Mouse (Mus musculus): ENCODE results near the gene Nup107. TPM values are rescaled to one million over a fixed set of nuclear protein-coding genes. Genes with fewer than 3 reads are reported as not detected.

Nup107 gene
- polyA plus RNA-seq, 1 experiment from 2014 or later = 49.8 TPM

DNA sequence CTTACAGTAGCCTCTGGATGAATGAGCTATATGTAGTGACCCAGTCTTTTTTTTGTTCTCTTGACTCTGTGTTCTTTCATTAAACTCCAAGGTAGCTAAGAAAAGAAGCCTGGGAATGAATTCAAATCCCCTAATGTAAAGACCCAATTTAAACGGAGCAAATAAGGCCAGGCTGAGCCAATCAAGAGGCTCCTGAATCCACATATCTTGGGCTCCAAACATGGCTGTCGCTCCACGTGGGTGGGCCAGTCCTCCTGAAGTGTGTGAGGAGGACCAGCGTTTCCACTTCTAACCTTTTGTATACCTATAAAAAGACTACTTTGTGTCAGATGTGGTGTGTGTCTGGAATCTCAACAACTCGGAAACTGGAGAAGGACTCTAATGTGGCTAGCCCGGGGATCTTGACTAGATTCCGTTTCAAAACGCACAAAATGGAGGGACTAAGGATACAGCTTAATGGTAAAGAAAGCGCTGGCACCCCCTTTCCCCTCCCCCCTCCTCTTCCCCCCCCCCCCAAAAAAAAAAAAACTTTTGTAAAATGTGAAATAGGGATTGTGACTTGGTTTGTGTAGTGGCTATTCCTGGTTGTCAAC lies 64.9 kb downstream of the Nup107 start:
- 77% methylated on average over 9 of the region's 9 CpGs for WGBS
- no peak overlapping the region for H3K4me3 ChIP-seq (replicated peaks; ENCODE audit: low read length)
- H3K4me1 ChIP-seq (ENCODE audit: control insufficient read depth, insufficient read depth, low read length) = no peaks in the 10 kb centered on the region
- H3K4me2 ChIP-seq (ENCODE audit: low read depth, low read length) = no peak overlapping the region
- no peak overlapping the region for H3K27ac ChIP-seq (ENCODE audit: low read length)
- no peak overlapping the region for H3K9ac ChIP-seq (ENCODE audit: low read length)
- no peak for ATAC-seq (ENCODE audit: insufficient read depth, low FRiP score)
- H3K27me3 ChIP-seq (ENCODE audit: control insufficient read depth, insufficient read depth, low read length) = no peaks in the 10 kb centered on the region
- no peaks in the 10 kb centered on the region for H3K36me3 ChIP-seq (ENCODE audit: control insufficient read depth, insufficient read depth, low read length)
- no peaks in the 10 kb centered on the region for H3K9me3 ChIP-seq (replicated peaks; ENCODE audit: control insufficient read depth, low read length)

DNA sequence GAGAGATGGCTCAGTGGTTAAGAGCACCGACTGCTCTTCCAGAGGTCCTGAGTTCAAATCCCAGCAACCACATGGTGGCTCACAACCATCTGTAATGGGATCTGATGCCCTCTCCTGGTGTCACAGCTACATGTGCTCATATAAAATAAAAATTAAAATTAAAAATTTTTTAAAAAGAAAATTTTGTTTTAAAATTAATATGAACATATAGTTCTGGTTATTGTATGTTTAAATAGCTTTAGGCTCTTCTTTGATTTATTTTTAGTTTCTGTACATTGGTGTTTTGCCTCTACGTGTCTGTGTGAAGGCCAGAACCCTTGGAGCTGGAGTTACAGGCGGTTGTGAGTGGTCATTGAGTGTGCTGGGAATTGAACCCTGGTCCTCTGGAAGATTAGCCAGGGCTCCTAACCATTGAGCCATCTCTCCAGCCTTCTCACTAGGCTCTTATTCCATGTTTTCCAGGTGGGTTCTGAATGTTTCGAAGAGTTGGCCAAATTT lies 65.6 kb downstream of the Nup107 start:
- Histone ChIP-seq H3K36me3 (ENCODE audit: control insufficient read depth, insufficient read depth, low read length) (no peaks in the 10 kb centered on the region), H3K9ac (ENCODE audit: low read length) (no peak overlapping the region), H3K4me3 (replicated peaks; ENCODE audit: low read length) (no peak overlapping the region), H3K4me1 (ENCODE audit: control insufficient read depth, insufficient read depth, low read length) (no peaks in the 10 kb centered on the region), H3K27me3 (ENCODE audit: control insufficient read depth, insufficient read depth, low read length) (no peaks in the 10 kb centered on the region), H3K27ac (ENCODE audit: low read length) (no peak overlapping the region), H3K4me2 (ENCODE audit: low read depth, low read length) (no peak overlapping the region), H3K9me3 (replicated peaks; ENCODE audit: control insufficient read depth, low read length) (no peaks in the 10 kb centered on the region)
- 92% methylated on average over 4 of the region's 4 CpGs for WGBS
- no peak for ATAC-seq (ENCODE audit: insufficient read depth, low FRiP score)

DNA sequence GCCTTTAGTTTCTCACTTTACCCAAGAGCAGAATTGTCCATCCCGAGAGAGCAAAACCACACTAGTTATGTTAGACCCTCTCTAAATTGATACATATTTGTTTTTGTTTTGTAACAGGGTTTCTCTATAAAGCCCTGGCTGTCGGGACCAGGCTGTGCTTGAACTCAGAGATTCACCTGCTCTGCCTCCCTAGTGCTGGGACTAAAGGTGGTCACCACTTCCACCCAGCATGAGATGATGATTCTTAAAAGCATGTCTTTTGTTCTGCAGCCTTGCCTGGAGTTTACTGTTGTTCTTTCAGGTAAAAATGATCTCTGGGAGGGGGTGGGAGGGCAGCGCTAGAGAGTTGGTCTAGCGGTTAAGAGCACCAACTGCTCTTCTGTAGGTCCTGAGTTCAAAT lies 66.2 kb downstream of the Nup107 start:
- no peak for ATAC-seq (ENCODE audit: insufficient read depth, low FRiP score)
- H3K4me2 ChIP-seq (ENCODE audit: low read depth, low read length) = no peak overlapping the region
- no peaks in the 10 kb centered on the region for H3K27me3 ChIP-seq (ENCODE audit: control insufficient read depth, insufficient read depth, low read length)
- no peaks in the 10 kb centered on the region for H3K36me3 ChIP-seq (ENCODE audit: control insufficient read depth, insufficient read depth, low read length)
- no peaks in the 10 kb centered on the region for H3K4me1 ChIP-seq (ENCODE audit: control insufficient read depth, insufficient read depth, low read length)
- H3K9me3 ChIP-seq (replicated peaks; ENCODE audit: control insufficient read depth, low read length) = no peaks in the 10 kb centered on the region
- H3K4me3 ChIP-seq (replicated peaks; ENCODE audit: low read length) = no peak overlapping the region
- WGBS = 87% methylated on average over 4 of the region's 4 CpGs
- no peak overlapping the region for H3K27ac ChIP-seq (ENCODE audit: low read length)
- H3K9ac ChIP-seq (ENCODE audit: low read length) = no peak overlapping the region

DNA sequence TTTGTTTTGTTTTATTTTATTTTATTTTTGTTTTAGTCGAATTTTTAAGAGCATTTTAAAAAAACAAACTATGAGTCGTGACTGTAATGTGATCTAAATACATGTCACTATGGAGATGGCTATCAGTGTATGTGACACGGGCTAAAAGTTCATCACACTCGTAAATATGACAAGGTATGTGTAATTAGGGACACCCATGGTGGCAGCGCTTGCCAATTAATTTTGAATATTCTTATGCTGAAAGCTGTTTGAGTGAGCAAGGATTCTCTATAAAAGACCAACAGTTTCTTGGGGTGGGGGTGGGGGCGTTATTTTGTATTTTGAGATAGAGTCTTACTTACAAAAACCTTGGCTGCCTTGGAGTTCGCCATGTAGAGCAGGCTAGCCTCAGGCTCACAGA lies 66.8 kb downstream of the Nup107 start:
- no peaks in the 10 kb centered on the region for H3K4me1 ChIP-seq (ENCODE audit: control insufficient read depth, insufficient read depth, low read length)
- H3K9ac ChIP-seq (ENCODE audit: low read length) = no peak overlapping the region
- H3K27me3 ChIP-seq (ENCODE audit: control insufficient read depth, insufficient read depth, low read length) = no peaks in the 10 kb centered on the region
- no peaks in the 10 kb centered on the region for H3K9me3 ChIP-seq (replicated peaks; ENCODE audit: control insufficient read depth, low read length)
- H3K4me2 ChIP-seq (ENCODE audit: low read depth, low read length) = no peak overlapping the region
- no peak overlapping the region for H3K27ac ChIP-seq (ENCODE audit: low read length)
- no peaks in the 10 kb centered on the region for H3K36me3 ChIP-seq (ENCODE audit: control insufficient read depth, insufficient read depth, low read length)
- no peak overlapping the region for H3K4me3 ChIP-seq (replicated peaks; ENCODE audit: low read length)
- WGBS = 69% methylated on average over 7 of the region's 7 CpGs
- no peak for ATAC-seq (ENCODE audit: insufficient read depth, low FRiP score)

DNA sequence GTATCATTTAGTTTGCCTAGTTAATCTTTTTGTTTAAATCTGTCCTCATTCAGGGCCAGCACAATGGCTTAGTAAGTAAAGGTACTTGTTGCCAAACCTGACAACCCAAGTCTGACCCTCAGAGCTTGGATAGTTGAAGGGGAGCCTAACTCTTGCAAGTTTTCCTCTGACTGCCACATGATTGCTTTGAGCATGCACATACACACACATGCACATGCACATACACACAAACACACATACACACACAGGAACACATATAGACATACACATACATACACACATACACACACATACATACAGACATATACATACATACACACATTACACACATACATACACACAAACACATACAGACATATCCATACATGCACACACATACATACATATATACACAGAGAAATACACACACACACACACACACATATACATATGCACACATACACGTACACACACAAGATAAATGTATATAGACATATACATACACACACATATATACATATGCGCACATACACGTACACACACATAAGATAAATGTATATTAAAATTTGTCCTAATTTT lies 67.6 kb downstream of the Nup107 start:
- Histone ChIP-seq H3K4me1 (ENCODE audit: control insufficient read depth, insufficient read depth, low read length) (no peaks in the 10 kb centered on the region), H3K27ac (ENCODE audit: low read length) (no peak overlapping the region), H3K9me3 (replicated peaks; ENCODE audit: control insufficient read depth, low read length) (no peaks in the 10 kb centered on the region), H3K9ac (ENCODE audit: low read length) (no peak overlapping the region), H3K4me2 (ENCODE audit: low read depth, low read length) (no peak overlapping the region), H3K4me3 (replicated peaks; ENCODE audit: low read length) (no peak overlapping the region), H3K36me3 (ENCODE audit: control insufficient read depth, insufficient read depth, low read length) (no peaks in the 10 kb centered on the region), H3K27me3 (ENCODE audit: control insufficient read depth, insufficient read depth, low read length) (no peaks in the 10 kb centered on the region)
- 88% methylated on average over 3 of the region's 3 CpGs for WGBS
- ATAC-seq (ENCODE audit: insufficient read depth, low FRiP score) = no peak

DNA sequence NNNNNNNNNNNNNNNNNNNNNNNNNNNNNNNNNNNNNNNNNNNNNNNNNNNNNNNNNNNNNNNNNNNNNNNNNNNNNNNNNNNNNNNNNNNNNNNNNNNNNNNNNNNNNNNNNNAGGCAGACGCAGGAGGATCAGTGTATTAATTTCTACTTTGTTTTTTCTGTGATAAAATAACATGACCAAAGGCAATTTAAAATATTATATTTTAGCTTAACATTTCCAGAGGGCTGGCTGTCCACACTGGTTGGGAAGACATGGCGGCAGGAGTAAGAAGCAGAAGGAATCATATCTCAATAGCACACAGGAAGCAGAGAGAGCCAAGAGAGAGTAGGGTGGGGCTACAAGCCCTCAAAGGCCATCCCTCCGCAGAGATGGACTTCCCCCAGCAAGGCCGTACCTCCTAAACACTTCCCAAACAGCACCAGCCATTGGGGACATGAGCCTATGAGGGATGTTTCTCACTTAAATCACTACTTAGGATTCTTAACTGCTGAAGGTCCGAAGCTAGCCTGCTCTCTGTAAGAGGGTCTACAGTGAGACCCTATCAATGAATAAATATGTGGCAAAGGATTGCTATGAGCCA lies 68.3 kb downstream of the Nup107 start:
- H3K4me2 ChIP-seq (ENCODE audit: low read depth, low read length) = no peak overlapping the region
- no peak overlapping the region for H3K27ac ChIP-seq (ENCODE audit: low read length)
- no peak for ATAC-seq (ENCODE audit: insufficient read depth, low FRiP score)
- H3K36me3 ChIP-seq (ENCODE audit: control insufficient read depth, insufficient read depth, low read length) = no peaks in the 10 kb centered on the region
- WGBS = 79% methylated on average over 5 of the region's 5 CpGs
- H3K27me3 ChIP-seq (ENCODE audit: control insufficient read depth, insufficient read depth, low read length) = no peaks in the 10 kb centered on the region
- no peak overlapping the region for H3K4me3 ChIP-seq (replicated peaks; ENCODE audit: low read length)
- H3K4me1 ChIP-seq (ENCODE audit: control insufficient read depth, insufficient read depth, low read length) = no peaks in the 10 kb centered on the region
- no peaks in the 10 kb centered on the region for H3K9me3 ChIP-seq (replicated peaks; ENCODE audit: control insufficient read depth, low read length)
- H3K9ac ChIP-seq (ENCODE audit: low read length) = no peak overlapping the region

DNA sequence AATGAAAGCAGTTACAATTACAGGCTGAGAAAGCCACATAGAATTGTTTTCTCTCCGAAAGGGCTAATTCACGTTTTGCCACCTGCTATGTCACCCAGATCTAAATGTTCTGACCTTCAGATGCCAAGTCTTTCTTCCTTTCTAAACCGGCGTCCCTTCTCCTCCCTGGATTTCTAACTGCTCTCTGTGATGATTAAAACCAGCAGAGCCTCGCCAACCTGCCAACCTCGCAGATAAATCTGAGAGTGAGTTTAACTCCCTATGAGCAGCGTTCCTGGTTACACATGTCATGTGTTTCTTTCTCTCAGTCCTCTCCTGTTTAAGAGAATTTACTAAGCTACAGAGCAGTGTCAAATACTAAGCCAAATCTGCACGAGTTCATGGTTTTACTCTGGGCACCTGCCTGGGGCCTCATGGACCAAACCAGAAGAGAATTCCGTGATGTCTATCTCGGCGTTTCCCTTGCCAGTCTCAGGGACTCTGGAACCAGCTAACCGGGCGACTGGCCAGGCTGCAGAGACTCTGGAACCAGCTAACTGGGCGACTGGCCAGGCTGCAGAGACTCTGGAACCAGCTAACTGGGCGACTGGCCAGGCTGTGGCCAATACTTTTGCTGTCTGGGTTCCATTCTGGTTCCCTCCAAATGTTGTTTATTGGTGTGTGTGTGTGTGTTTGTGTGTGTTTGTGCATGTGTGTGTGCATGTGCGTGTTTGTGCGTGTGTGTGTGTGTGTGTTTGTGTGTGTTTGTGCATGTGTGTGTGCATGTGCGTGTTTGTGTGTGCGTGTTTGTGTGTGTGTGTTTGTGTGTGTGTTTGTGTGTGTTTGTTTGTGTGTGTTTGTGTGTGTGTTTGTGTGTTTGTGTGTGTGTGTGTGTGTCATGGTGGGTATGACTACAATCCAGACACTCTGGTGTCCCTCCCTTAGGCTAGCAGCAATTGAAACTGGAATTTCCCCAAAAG lies 74.1 kb downstream of the Nup107 start:
- no peak overlapping the region for H3K4me3 ChIP-seq (replicated peaks; ENCODE audit: low read length)
- no peaks in the 10 kb centered on the region for H3K27me3 ChIP-seq (ENCODE audit: control insufficient read depth, insufficient read depth, low read length)
- no peak overlapping the region; the same call in 1 of the 2 replicates for H3K4me2 ChIP-seq (ENCODE audit: low read depth, low read length)
- ATAC-seq (ENCODE audit: insufficient read depth, low FRiP score) = no peak
- peaks cover 3% of the 10 kb centered on the region; the same call in 1 of the 2 replicates for H3K4me1 ChIP-seq (ENCODE audit: control insufficient read depth, insufficient read depth, low read length)
- no peak overlapping the region for H3K9ac ChIP-seq (ENCODE audit: low read length)
- no peaks in the 10 kb centered on the region for H3K9me3 ChIP-seq (replicated peaks; ENCODE audit: control insufficient read depth, low read length)
- WGBS = 55% methylated on average over 19 of the region's 19 CpGs
- H3K36me3 ChIP-seq (ENCODE audit: control insufficient read depth, insufficient read depth, low read length) = no peaks in the 10 kb centered on the region
- 0 out of 2 replicates have a peak overlapping the region, but pooled peaks have one; percentile 6 for H3K27ac ChIP-seq (ENCODE audit: low read length)

DNA sequence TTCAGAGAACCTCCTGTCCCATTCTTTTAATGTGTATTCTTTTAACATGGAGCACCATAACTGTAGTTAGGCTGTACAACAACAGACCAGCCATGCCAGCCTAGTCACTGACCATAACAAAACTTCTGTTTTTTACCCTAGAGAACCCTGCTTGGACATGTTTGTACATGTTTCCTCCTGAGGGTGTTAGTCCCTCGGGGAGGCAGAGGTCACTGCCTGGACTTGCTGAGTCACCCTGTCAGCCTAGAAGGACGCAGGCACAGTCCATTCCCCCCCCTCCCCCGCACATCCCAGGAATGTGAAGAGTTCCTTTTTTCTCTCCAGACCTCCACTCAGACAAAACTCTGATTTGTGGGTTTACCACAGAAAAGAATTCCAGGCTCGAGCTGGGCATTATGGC lies 74.9 kb downstream of the Nup107 start:
- Histone ChIP-seq H3K4me3 (replicated peaks; ENCODE audit: low read length) (no peak overlapping the region), H3K4me1 (ENCODE audit: control insufficient read depth, insufficient read depth, low read length) (peaks cover 3% of the 10 kb centered on the region; the same call in 1 of the 2 replicates), H3K27ac (ENCODE audit: low read length) (0 out of 2 replicates have a peak overlapping the region, but pooled peaks have one; percentile 6), H3K9ac (ENCODE audit: low read length) (no peak overlapping the region), H3K9me3 (replicated peaks; ENCODE audit: control insufficient read depth, low read length) (no peaks in the 10 kb centered on the region), H3K36me3 (ENCODE audit: control insufficient read depth, insufficient read depth, low read length) (no peaks in the 10 kb centered on the region), H3K4me2 (ENCODE audit: low read depth, low read length) (no peak overlapping the region; the same call in 1 of the 2 replicates), H3K27me3 (ENCODE audit: control insufficient read depth, insufficient read depth, low read length) (no peaks in the 10 kb centered on the region)
- ATAC-seq (ENCODE audit: insufficient read depth, low FRiP score) = peak; percentile 37; the same call in 1 of the 2 replicates
- WGBS = 4% methylated on average over 4 of the region's 4 CpGs
